Comparison of ENCODE assay signal across 1 mouse cellular context in the genomic region with DNA sequence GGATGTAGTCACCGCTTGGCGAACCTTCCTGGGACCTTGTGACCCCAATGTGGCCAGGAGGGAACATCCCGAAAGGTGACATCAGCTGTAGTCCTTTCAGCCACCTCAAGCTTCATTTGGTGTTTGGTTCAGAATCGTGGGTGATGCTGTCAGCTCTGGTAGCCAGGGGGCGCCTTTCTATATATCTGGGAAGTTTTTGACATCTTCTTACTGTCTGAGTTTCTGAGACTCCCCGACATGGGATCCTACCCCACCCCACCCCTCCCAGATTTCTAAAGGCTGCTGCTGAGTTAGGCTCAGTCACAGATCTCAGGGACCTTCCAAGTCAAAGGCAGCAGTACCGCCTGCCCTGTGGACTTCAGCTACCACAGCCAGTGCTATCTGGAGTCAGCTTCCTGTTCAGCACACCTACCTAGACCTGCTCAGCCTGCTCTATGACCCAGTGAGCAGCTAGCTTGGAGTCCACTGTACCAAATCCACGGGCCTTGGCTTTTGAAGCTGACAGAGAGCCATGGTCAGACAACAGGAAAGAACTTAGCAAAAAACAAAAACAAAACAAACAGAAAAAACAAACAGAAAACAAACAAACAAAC.
TF ChIP-seq lines count a peak whose summit lies in the region.

No protein-coding gene starts in this region.

TF ChIP-seq in MEL, 35 proteins besides CTCF, POLR2A, EP300 and RAD21 (continued from another document):
- TF ChIP-seq USF2 (IDR thresholded peaks at IDR 0.05; ENCODE audit: borderline replicate concordance in 1 of 2, insufficient read depth in 1 of 2, low read depth in 1 of 2, low read length in 2 of 2), result no peak
- peak; percentile 35 for TF ChIP-seq ZC3H11A (IDR thresholded peaks at IDR 0.05; ENCODE audit: low read depth, low read length)
- no peak for TF ChIP-seq GABPA (IDR thresholded peaks at IDR 0.05; ENCODE audit: low read depth, low read length)
- TF ChIP-seq MXI1 (IDR thresholded peaks at IDR 0.05; ENCODE audit: low read depth, low read length), result peak; percentile 49; the same call in 1 of the 2 replicates
- no peak for TF ChIP-seq NELFE (IDR thresholded peaks at IDR 0.05; ENCODE audit: low read depth, low read length)
- 0 out of 2 replicates have a peak, but pooled peaks have one; percentile 5 for TF ChIP-seq GATA1 (IDR thresholded peaks at IDR 0.05; ENCODE audit: low read depth, low read length)
- TF ChIP-seq TCF12 (IDR thresholded peaks at IDR 0.05; ENCODE audit: low read depth, low read length), result no peak
TF ChIP-seq in MEL: peak in this region for 6.
